Mouse (Mus musculus): Measurements from ENCODE around the gene Sema3f.

Gene Sema3f

GRCm38 (mm10) chr9:107709697-107710483, at the start of gene Sema3f:
Sema3f (minus strand) TSS chr9:107710475.
- DNase-seq: peak; percentile 81 to 85

GRCm38 (mm10) chr9:107759593-107759992, 49.3 kb upstream of the Sema3f start:
- DNase-seq: no peak

GRCm38 (mm10) chr9:107750378-107750777, 40.1 kb upstream of the Sema3f start:
- DNase-seq: no peak

- DNase-seq: no peak
Observed at GRCm38 (mm10) chr9:107748063-107748462, 37.8 kb upstream of the Sema3f start.

- DNase-seq: no peak
Observed at GRCm38 (mm10) chr9:107747310-107747709, 37.0 kb upstream of the Sema3f start.

- no peak for DNase-seq
Observed at GRCm38 (mm10) chr9:107746679-107747078, 36.4 kb upstream of the Sema3f start.

GRCm38 (mm10) chr9:107744061-107744460, 33.8 kb upstream of the Sema3f start:
- no peak for DNase-seq

GRCm38 (mm10) chr9:107738841-107739202, 28.5 kb upstream of the Sema3f start:
- peak in 1 of 2 experiments; percentile 47 for DNase-seq

GRCm38 (mm10) chr9:107738020-107738840, 28.0 kb upstream of the Sema3f start:
- DNase-seq: peak; percentile 75 to 91

- peak in 1 of 2 experiments; percentile 25 for DNase-seq
Observed at GRCm38 (mm10) chr9:107736185-107736485, 25.9 kb upstream of the Sema3f start.

GRCm38 (mm10) chr9:107735356-107736184, 25.3 kb upstream of the Sema3f start:
- no peak for DNase-seq

GRCm38 (mm10) chr9:107734567-107734971, 24.3 kb upstream of the Sema3f start:
- no peak for DNase-seq

- no peak for DNase-seq
Observed at GRCm38 (mm10) chr9:107729709-107730108, 19.4 kb upstream of the Sema3f start.

GRCm38 (mm10) chr9:107728919-107729670, 18.8 kb upstream of the Sema3f start:
- DNase-seq: no peak

- DNase-seq: no peak
Observed at GRCm38 (mm10) chr9:107727041-107727440, 16.8 kb upstream of the Sema3f start.

GRCm38 (mm10) chr9:107724796-107725195, 14.5 kb upstream of the Sema3f start:
- no peak for DNase-seq

- DNase-seq: peak; percentile 70 to 81
Observed at GRCm38 (mm10) chr9:107723794-107724531, 13.7 kb upstream of the Sema3f start.

- no peak for DNase-seq
Observed at GRCm38 (mm10) chr9:107723292-107723691, 13.0 kb upstream of the Sema3f start.

- DNase-seq: no peak
Observed at GRCm38 (mm10) chr9:107718781-107719540, 8.7 kb upstream of the Sema3f start.

GRCm38 (mm10) chr9:107716951-107717350, 6.7 kb upstream of the Sema3f start:
- DNase-seq: no peak

- DNase-seq: no peak
Observed at GRCm38 (mm10) chr9:107715632-107716031, 5.4 kb upstream of the Sema3f start.

Measured in kidney, adult 8-10 months (tissue).